Comparison of ENCODE assay signal across 15 mouse cellular contexts in the genomic region with DNA sequence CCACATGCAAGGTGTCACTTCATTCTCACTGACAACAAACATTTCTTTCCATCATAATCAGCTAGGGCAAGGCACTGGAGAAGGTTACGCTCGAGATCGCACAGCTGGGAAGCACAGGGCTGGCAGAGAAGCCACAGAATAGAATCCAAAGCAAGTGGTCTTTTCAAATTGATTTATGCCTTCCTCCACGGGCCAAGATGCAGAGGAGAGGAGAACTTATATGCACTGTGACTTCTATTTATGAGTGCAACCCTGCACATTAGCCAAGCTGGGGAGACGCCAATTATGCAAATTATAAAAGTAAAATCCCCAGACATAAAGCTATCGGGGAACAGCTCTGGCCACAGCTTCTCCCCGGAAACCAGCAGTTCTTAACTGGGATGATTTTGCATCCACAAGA.
DNase-seq lines count a peak whose midpoint lies in the region; ATAC-seq and TF ChIP-seq lines count a peak whose summit lies in the region.
"Had no signal": no experiment of that assay in that cellular context is flagged by ENCODE, and none has a peak within 500 bp of the region (broad histone marks: within the 10 kb centered on the region; RNA-seq: fewer than 3 reads in every experiment).

No protein-coding gene starts in this region.

- TF ChIP-seq POLR2A in brain, embryonic 14.5 days (IDR thresholded peaks at IDR 0.05; ENCODE audit: borderline replicate concordance, extremely low read depth, insufficient read depth, insufficient read length, poor library complexity, severe bottlenecking), result no peak

- no peak for DNase-seq in heart, postnatal 14 days
- DNase-seq in kidney, postnatal 10 days, result peak; percentile 56
- no peak for DNase-seq in kidney, adult 11 months
- DNase-seq in brain, embryonic 14.5 days (ENCODE audit: low read depth), result peak; percentile 45
- DNase-seq in lung, postnatal 14 days, result peak; percentile 29
- DNase-seq in left cerebral cortex, postnatal 25 days (ENCODE audit: low spot score in 2 of 2), result no peak
- DNase-seq: adrenal gland, adult 2 months; cerebellum, adult 2 months; gastrocnemius, adult 2 months; thymus, postnatal 36 days had no signal

- TF ChIP-seq CTCF in brain, embryonic 14.5 days (IDR thresholded peaks at IDR 0.05; ENCODE audit: borderline replicate concordance, extremely low read depth, insufficient read depth, insufficient read length), result no peak

- H3K4me2 ChIP-seq in heart, embryonic 13.5 days, result 0 out of 2 replicates have a peak overlapping the region, but pooled peaks have one; percentile 18
- no peak overlapping the region for H3K4me2 ChIP-seq in liver, embryonic 12.5 days
- H3K4me2 ChIP-seq: forebrain, embryonic 13.5 days; liver, embryonic 15.5 days; midbrain, embryonic 13.5 days had no signal

- intact Hi-C loops in heart, postnatal 14 days (cut with DNase I), result no loop called here
- intact Hi-C loops in left cerebral cortex, postnatal 25 days (cut with DNase I), result no loop called here

- H3K4me1 ChIP-seq in heart, embryonic 13.5 days, result peaks cover 72% of the 10 kb centered on the region
- H3K4me1 ChIP-seq in liver, embryonic 12.5 days, result peaks cover 11% of the 10 kb centered on the region; the same call in 1 of the 2 replicates

- H3K36me3 ChIP-seq in heart, embryonic 13.5 days, result peaks cover 3% of the 10 kb centered on the region; the same call in 1 of the 2 replicates
- no peaks in the 10 kb centered on the region for H3K36me3 ChIP-seq in liver, embryonic 12.5 days
- H3K36me3 ChIP-seq: liver, embryonic 15.5 days; midbrain, embryonic 13.5 days had no signal

- ATAC-seq in heart, embryonic 13.5 days (ENCODE audit: extremely low read depth, insufficient number of reproducible peaks, low FRiP score, low TSS enrichment), result no peak
- no peak for ATAC-seq in liver, embryonic 12.5 days

- H3K27ac ChIP-seq in heart, embryonic 13.5 days (replicated peaks), result peak overlapping the region; percentile 56
- H3K27ac ChIP-seq in liver, embryonic 12.5 days, result no peak overlapping the region
- H3K27ac ChIP-seq: forebrain, embryonic 13.5 days; gastrocnemius, adult 2 months; liver, embryonic 15.5 days; midbrain, embryonic 13.5 days had no signal

- H3K9me3 ChIP-seq in heart, embryonic 13.5 days, result no peaks in the 10 kb centered on the region; the same call in 1 of the 2 replicates
- no peaks in the 10 kb centered on the region for H3K9me3 ChIP-seq in liver, embryonic 12.5 days (replicated peaks)
- H3K9me3 ChIP-seq: forebrain, embryonic 13.5 days; liver, embryonic 15.5 days; midbrain, embryonic 13.5 days had no signal

- H3K27me3 ChIP-seq in heart, embryonic 13.5 days (replicated peaks), result no peaks in the 10 kb centered on the region
- no peaks in the 10 kb centered on the region for H3K27me3 ChIP-seq in liver, embryonic 12.5 days (replicated peaks)
- H3K27me3 ChIP-seq: forebrain, embryonic 13.5 days; liver, embryonic 15.5 days; midbrain, embryonic 13.5 days had no signal

- no peak overlapping the region for H3K4me3 ChIP-seq in heart, embryonic 13.5 days
- no peak overlapping the region for H3K4me3 ChIP-seq in liver, embryonic 12.5 days
- H3K4me3 ChIP-seq: forebrain, embryonic 13.5 days; gastrocnemius, adult 2 months; liver, embryonic 15.5 days; midbrain, embryonic 13.5 days had no signal

- WGBS in heart, embryonic 13.5 days, result 41% methylated on average over 7 of the region's 7 CpGs
- 62% methylated on average over 7 of the region's 7 CpGs for WGBS in liver, embryonic 12.5 days (ENCODE audit: insufficient replicate concordance)

- H3K9ac ChIP-seq in heart, embryonic 13.5 days, result 0 out of 2 replicates have a peak overlapping the region, but pooled peaks have one; percentile 52
- H3K9ac ChIP-seq in liver, embryonic 12.5 days, result no peak overlapping the region
- H3K9ac ChIP-seq: forebrain, embryonic 13.5 days; liver, embryonic 15.5 days; midbrain, embryonic 13.5 days had no signal

Comparison
In these comparisons a context has a peak if more than half of its experiments do, and no peak if none do; other contexts are left out.
1. DNase-seq: peak in kidney, postnatal 10 days (single experiment), brain, embryonic 14.5 days (single experiment) and lung, postnatal 14 days (single experiment); none in heart, postnatal 14 days (0 of 2), kidney, adult 11 months (single experiment) and left cerebral cortex, postnatal 25 days (0 of 2).